Mouse (Mus musculus) B cell, adult (primary cell): ENCODE results near the gene Olfr800. TPM values are rescaled to one million over a fixed set of nuclear protein-coding genes. Genes with fewer than 3 reads are reported as not detected.

Experiments used
- total RNA-seq: library from RNA; stranded (reverse); gene quantifications from 4 replicates; pipeline ENCODE4 v1.2.4, GENCODE M21; 2023; ENCODE audit not compliant: inconsistent age

Olfr800 gene
- not detected in 4 replicates for total RNA-seq

GRCm38 (mm10) chr10:129657394-129657793 is at the start of gene Olfr800:
Olfr800 (plus strand) TSS chr10:129657694.

DNA sequence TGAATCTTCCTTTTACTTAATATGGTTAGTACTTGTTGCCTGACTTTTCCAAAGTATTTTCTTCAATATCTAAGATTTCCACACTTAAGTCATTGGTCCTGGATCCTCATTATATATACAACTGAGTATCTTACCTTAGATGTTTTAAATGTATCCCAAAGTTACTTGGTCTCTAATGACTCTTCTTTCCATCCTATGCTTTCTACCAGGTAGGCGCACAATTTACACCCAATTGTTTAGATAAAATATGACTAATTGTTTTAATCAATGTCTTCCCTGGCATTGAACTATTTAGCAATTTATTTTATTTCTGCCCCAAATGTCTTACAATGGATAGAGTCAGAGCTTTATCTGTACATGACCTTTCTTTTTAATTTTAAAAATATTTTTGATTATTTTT is 45.0 kb upstream of the Olfr800 start, which contains the start of gene Olfr796:
Olfr796 (minus strand) TSS at position 101 of the 400 bp plus-strand sequence.

GRCm38 (mm10) chr10:129627834-129628233 is 29.7 kb upstream of the Olfr800 start, which contains the start of gene Olfr798:
Olfr798 (minus strand) TSS chr10:129627934.

DNA sequence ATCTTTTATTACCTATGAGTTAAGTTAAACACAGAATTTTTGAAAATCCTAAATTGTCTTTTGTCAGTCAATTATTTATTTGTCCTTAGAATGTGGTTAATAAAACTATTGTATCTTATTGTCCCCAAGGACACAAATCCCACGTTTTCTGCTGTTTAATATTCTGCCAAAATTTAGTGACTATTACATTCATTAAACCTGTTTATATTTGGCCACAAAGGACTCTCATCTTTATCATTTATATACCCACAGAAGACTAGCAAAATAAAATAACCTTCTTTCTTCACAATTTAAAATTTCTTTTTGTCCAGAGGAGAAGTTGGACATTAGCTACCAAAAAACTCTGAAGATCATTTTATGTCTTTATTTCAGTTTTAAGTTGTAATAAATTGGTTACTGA is 20.3 kb upstream of the Olfr800 start, which contains the start of gene Olfr799:
Olfr799 (plus strand) TSS at position 301 of the 400 bp plus-strand sequence.

GRCm38 (mm10) chr10:129673765-129674164 is 16.3 kb downstream of the Olfr800 start, which contains the start of gene Olfr801:
Olfr801 (minus strand) TSS chr10:129673865.

GRCm38 (mm10) chr10:129688069-129688468 is 30.6 kb downstream of the Olfr800 start, which contains the start of gene Olfr802:
Olfr802 (minus strand) TSS chr10:129688169.

DNA sequence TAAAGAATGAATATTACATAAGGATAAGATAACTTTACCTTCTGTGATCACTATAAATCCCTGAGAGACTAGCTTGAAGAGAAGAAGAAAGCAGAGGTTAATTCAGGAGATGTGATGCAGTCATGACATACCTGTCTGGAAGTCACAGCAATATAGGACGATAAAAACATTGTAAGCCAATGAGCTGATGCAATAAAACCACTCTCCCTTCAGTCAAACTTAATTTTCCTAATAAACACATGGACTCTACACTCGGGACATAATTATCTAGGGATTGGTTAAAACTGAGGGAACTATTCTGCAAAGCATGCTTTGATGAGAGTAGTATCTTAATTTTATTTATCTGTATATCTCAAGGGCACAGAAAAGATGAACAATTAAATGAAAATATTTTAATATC is 36.7 kb downstream of the Olfr800 start, which contains the start of gene Olfr803:
Olfr803 (minus strand) TSS at position 101 of the 400 bp plus-strand sequence.

GRCm38 (mm10) chr10:129702910-129703309 is 45.4 kb downstream of the Olfr800 start, which contains the start of gene Olfr804:
Olfr804 (plus strand) TSS chr10:129703210.

Other genes starting within 250 kb of the Olfr800 start
- not detected in 4 replicates for gene Olfr786, start 230.4 kb upstream of the Olfr800 start, total RNA-seq
- gene Olfr787, start 195.8 kb upstream of the Olfr800 start, total RNA-seq, result not detected in 4 replicates
- not detected in 4 replicates for gene Olfr788, start 186.7 kb upstream of the Olfr800 start, total RNA-seq
- not detected in 4 replicates for gene Olfr789, start 172.9 kb upstream of the Olfr800 start, total RNA-seq
- gene Olfr790, start 159.2 kb upstream of the Olfr800 start, total RNA-seq, result not detected in 4 replicates
- not detected in 4 replicates for gene Olfr791, start 135.9 kb upstream of the Olfr800 start, total RNA-seq
- gene Olfr792, start 118.5 kb upstream of the Olfr800 start, total RNA-seq, result not detected in 4 replicates
- gene Olfr794, start 90.0 kb upstream of the Olfr800 start, total RNA-seq, result not detected in 4 replicates
- not detected in 4 replicates for gene Olfr796, start 45.1 kb upstream of the Olfr800 start, total RNA-seq
- gene Olfr798, start 29.8 kb upstream of the Olfr800 start, total RNA-seq, result not detected in 4 replicates
- not detected in 4 replicates for gene Olfr799, start 20.2 kb upstream of the Olfr800 start, total RNA-seq
- gene Olfr801, start 16.2 kb downstream of the Olfr800 start, total RNA-seq, result not detected in 4 replicates
- gene Olfr802, start 30.5 kb downstream of the Olfr800 start, total RNA-seq, result not detected in 4 replicates
- not detected in 4 replicates for gene Olfr803, start 36.6 kb downstream of the Olfr800 start, total RNA-seq
- gene Olfr804, start 45.5 kb downstream of the Olfr800 start, total RNA-seq, result not detected in 4 replicates
- gene Olfr805, start 71.7 kb downstream of the Olfr800 start, total RNA-seq, result not detected in 4 replicates
- not detected in 4 replicates for gene Olfr806, start 84.2 kb downstream of the Olfr800 start, total RNA-seq
- gene Olfr807, start 100.1 kb downstream of the Olfr800 start, total RNA-seq, result not detected in 4 replicates
- gene Olfr808, start 107.8 kb downstream of the Olfr800 start, total RNA-seq, result not detected in 4 replicates
- gene Olfr809, start 116.9 kb downstream of the Olfr800 start, total RNA-seq, result not detected in 4 replicates
- not detected in 4 replicates for gene Olfr810, start 137.2 kb downstream of the Olfr800 start, total RNA-seq
- not detected in 4 replicates for gene Olfr811, start 146.7 kb downstream of the Olfr800 start, total RNA-seq
- not detected in 4 replicates for gene Olfr812, start 188.4 kb downstream of the Olfr800 start, total RNA-seq
- not detected in 4 replicates for gene Olfr813, start 197.7 kb downstream of the Olfr800 start, total RNA-seq
- not detected in 4 replicates for gene Olfr814, start 222.2 kb downstream of the Olfr800 start, total RNA-seq
- gene Olfr815, start 248.2 kb downstream of the Olfr800 start, total RNA-seq, result not detected in 4 replicates